Mouse (Mus musculus) left cerebral cortex, adult 8-10 months (tissue): Measurements from ENCODE around the gene Hs3st6. TPM values are rescaled to one million over a fixed set of nuclear protein-coding genes. Genes with fewer than 3 reads are reported as not detected.
"Not testable (repeated sequence)": the region's sequence is repeated elsewhere in the genome, so short reads cannot be mapped to it uniquely, and the experiment has no call there.

ENCODE experiments used
- DNase-seq, 2 experiments: peaks; one replicate each; pipeline ENCODE4 v3.0.0; 2022; ENCODE audit warnings: low spot score in 2 of 2
- total RNA-seq, 4 experiments: library from RNA; stranded (reverse); gene quantifications; 2 replicates each; pipeline ENCODE4 v1.2.4; 2022

Gene Hs3st6
- under 1 TPM; 0.51 to 0.65 (median 0.55) TPM for total RNA-seq

DNA sequence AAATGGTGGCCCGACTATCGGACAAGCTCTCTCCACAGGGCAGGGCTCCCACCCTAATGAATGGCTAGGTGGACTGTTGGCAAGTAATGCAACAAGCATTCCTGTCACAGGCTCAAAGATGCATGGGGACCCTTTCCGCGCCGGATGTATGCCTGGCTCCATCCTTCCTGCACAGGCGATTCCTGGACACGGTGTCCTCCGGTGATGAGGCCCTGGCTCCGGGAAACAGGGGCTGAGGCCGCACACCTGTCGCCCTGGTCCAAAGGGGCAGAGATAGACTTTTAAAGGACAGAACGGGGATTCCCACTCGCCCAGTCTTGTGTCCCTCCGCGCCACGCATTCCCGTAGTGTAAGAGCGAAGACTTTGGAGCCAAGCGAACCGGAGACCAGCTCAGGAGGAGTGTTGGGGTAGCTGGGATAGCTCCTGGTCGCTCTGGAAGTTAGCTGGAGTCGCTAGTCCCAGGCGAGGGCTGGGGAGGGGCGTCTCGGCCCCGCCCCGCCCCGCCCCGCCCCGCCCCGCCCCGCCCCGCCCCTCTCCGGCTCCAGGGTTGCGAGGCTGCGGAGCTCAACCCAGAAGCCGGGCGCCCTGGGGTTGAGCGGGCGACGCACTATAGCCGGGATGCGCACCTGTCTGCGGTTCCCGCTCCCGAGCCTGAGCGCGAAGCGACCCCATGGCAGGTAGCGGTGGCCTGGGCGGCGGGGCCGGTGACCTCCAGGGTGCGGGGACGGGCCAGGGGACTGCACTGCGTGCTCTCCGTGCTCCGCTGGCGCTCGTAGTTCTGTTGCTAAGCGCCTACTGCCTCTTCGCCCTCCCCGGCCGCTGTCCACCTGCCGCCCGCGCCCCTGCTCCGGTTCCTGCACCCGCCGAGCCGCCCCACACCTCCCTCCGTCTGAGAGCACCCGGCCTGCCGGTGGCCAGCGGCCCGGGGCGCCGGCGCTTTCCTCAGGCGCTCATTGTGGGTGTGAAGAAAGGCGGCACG is at the start of gene Hs3st6:
Hs3st6 (plus strand) TSS at position 574 of the 980 bp plus-strand sequence.
- no peak for DNase-seq

DNA sequence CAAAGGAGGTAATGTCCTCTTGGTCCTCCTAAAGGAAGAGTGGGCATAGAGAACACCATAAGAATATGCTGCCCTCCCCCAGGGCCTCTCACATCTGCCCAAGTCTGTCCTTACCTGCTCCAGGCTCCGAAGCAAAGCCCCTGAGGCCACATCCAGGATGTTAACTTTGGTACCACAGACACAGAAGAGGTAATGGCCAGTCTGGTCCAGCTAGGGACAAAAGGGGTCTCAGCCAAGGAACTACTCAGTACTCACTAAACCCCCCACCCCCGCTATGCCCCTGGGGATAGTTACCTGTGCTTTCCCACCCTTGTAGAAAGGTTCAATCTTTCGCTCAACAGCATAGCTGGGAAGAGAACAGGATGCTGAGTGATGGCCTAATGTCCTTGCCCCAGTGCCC is 47.0 kb upstream of the Hs3st6 start:
- DNase-seq, result peak in 1 of 2 experiments; percentile 5

DNA sequence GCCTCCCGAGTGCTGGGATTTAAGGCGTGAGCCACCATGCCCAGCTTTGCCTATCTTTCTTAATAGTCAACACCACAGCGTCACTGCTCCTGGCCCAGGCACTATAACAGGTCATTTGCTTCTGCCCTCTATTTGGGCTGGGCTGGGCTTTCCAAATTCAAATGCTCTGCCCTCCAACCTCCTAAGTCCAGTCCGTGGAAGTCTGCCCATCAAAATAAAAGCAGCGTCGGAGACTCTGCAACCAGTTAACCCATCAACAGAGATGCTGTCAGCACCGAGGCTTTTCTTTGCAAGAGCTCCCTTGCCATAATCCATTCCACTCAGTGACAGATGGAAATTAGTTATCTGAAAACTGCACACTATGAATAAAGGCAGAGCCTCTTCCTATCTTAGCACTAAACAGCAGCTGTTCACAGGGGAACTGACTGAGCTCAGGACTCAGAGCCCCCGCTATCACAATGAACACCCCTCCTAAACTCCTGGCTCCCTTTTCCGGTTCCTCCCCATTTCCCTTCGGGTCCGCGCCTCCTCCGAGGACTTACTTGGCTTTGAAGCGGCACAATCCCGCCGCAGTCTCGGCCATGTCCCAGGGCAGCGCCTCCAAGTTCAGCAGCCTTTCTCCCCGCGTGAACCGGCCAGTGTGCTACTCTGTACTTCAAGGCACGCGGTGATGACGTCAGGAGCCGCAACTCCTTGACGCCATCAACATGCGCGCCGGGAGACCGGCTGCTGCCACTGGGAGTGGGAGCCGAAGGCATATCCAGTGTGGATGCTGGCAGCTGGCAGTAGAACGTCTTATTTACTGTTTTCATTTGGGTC is 45.6 kb upstream of the Hs3st6 start, which contains the start of gene Tbl3:
Tbl3 (minus strand) TSS at position 679 of the 819 bp plus-strand sequence.
- DNase-seq, result peak; percentile 90 to 98

DNA sequence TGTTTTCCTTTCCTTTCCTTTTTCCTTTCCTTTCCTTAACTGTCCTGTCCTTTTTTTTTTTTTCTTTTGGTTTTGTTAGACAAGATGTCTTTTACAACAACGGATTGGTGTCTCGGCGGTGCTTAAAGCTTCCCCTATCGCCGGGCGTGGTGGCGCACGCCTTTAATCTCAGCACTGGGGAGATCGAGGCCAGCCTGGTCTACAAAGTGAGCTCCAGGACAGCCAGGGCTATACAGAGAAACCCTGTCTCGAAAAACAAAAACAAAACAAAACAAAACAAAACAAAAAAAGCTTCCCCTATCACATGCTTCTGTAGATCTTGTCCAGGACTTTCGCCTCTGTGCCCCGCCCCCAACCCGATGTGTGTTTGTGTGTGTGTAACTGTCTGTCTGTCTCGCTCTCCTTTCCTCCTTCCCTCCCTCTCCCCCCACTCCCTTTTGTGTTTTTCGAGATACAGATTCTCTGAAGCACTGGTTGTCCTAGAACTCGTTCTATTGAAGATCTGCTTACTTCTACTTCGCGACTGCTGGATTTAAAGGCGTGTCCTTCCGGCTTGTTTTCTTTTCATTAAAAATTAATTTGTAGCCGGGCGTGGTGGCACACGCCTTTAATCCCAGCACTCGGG is 44.9 kb upstream of the Hs3st6 start:
- peak in 1 of 2 experiments; percentile 6 for DNase-seq

DNA sequence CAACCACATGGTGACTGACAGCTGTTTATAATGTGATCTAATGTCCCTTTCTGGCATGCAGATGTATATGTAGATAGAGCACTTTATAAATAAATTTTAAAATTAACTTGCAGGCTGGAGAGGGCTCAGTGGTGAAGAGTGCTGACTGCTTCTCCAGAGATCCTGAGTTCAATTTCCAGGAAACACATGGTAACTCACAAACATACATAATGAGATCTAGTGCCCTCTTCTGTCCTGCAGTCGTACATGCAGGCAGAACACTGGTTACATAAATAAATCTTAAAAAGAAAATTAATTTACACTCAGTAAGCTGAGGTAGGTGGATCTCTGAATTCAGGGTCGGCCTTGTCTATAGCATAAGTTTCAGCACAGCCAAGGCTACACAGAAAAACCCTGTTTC is 44.1 kb upstream of the Hs3st6 start:
- no peak for DNase-seq

DNA sequence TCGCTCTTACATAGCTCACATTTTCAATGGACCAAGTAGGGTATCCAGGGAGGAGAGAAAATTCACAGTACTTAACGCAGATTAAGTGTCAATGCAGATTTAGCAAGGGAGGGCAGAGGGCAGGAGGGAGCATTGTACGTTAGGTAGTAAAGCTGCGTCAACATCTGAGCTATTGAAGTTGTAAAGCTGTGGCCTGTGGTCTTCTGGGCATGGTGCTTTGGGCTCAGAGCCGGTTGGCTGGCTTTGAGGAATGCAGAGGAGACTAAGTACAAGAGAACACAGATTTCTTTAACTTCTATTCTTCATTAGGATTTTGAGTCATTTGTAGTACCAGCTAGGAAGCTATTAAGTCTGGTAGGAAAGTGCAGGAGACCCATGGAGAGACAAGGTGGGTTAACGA is 37.2 kb upstream of the Hs3st6 start:
- DNase-seq, result no peak

DNA sequence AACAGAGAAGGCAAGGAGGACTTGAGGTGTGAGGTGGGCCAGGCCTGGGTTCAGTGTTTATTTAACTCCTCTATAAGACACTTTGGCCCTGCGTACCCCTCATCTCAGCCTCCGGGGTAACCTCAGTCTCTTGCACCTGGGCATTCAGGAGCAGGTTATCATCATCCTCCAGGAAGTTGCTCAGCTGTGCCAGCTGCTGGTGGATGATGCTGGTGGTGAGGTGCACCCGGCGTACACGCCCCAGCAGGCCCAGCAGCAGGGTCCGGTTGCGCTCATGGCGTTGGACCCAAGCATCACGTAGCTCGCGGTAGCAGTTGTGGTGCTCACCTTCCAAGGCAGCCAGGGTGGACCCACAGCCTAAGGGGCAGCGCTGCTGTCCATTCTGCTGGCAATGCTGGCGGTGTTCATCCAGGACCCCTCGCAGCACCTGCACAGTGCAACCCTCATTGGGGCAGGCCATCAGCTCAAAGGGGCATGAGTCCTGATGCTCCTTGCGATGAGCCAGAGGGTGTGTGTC is 36.6 kb upstream of the Hs3st6 start:
- DNase-seq, result no peak

DNA sequence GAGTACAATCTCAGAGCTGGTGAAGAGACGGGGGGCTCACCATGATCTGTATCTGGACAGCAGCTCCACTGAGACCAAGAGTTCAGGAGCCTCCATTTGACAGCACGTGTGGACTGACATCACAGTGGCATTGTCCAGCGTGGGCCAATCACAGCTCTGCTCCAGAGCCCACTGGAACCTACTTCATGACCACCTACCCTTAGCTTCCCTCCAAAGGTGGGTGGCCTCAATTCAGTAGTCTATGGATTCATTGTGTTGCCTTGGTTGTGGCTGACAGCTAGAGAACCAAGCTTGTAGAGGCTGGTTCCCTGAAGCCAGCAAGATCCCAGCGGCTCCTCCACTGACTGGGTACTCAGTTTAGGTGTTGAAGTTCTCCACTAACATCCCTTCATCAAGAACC is 34.8 kb upstream of the Hs3st6 start, which contains the start of the genes Rnf151 and Rps2:
Rnf151 (minus strand) TSS at position 121 of the 400 bp plus-strand sequence.
Rps2 (plus strand) TSS at position 174 of the 400 bp plus-strand sequence.
- DNase-seq, result no peak

DNA sequence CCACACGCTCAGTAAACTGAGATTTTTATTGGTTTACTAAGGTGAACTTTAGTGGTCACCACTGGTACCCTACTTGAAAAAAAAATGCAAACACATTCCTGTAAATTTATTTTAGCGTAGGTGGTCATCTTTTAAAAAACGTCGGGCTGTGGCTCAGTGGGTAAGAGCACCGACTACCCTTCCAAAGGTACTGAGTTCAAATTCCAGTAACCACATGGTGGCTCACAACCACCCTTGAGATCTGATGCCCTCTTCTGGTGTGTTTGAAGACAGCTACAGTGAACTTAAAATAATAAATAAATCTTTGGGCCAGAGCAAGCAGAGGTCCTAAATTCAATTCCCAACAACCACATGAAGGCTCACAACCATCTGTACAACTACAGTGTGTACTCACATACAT is 33.9 kb upstream of the Hs3st6 start:
- DNase-seq, result not testable (repeated sequence)

DNA sequence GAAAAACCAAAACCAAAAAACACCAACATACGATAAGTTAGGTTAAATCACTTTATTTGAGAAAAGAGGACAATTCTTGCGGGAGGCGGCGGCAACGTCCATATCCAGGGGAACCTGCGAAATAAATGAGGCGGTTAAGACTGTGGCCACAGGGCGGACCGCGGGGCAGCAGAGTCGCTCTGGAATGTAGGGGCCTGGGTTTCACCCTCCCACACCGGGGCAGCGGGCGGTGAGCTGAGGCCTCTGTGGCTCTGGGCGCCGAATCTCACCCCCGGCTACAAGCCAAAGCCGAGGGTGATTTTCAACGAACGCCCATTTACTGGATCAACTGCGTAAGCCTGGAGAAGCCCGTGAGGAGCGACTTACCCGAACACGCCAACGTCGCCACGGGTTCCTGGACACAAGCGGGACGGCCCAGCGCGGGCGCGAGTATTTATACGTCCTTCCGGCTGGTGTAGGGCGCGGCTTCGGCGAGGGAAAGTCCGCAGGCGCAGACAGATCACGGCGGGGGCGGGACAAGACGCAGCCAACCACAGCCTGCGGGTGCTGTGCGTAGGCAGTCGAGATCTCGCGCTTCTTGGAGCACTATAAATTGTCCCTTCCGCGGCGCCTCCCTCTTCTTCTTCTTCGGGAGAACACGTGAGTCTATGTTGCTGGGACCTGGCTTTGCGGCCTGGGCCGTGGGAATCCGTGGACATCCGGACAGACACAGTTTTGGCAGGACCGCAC is 33.1 kb upstream of the Hs3st6 start:
- DNase-seq, result peak; percentile 96 to 99

DNA sequence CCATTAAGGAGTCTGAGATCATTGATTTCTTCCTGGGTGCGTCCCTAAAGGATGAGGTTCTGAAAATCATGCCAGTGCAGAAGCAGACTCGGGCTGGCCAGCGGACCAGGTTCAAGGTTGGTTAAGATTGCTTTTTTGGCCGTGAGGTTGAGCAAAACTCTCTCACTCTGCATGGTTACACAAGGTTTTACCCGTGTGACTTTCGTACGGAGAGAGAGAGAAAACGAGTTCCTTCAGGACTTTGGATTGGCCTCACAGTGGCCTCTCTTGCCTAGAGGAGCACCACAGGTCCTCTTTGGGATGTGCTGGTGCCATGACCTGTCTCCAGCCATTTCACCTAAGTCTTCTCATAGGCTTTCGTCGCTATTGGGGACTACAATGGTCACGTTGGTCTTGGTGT is 32.2 kb upstream of the Hs3st6 start:
- DNase-seq, result not testable (repeated sequence)

DNA sequence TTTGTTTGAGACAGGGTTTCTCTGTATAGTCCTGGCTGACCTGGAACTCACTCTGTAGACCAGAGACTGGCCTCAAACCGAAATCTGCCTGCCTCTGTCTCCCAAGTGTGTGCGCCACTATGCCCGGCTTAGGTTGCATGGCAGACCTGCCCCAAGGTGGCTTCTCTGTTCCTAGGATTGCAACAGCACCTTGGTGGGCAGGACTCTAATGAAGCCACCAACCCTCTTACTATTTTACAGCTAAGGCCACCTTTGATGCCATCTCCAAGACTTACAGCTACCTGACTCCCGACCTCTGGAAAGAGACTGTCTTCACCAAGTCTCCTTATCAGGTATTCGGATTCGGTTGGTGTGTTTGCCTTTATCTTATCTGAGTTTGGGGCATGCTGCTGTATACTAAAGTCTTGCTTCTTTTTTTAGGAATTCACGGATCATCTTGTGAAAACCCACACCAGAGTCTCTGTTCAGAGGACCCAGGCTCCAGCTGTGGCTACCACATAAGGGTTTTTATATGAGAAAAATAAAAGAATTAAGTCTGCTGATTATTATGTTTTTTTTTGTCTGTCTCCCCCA is 31.3 kb upstream of the Hs3st6 start:
- DNase-seq, result not testable (repeated sequence)

DNA sequence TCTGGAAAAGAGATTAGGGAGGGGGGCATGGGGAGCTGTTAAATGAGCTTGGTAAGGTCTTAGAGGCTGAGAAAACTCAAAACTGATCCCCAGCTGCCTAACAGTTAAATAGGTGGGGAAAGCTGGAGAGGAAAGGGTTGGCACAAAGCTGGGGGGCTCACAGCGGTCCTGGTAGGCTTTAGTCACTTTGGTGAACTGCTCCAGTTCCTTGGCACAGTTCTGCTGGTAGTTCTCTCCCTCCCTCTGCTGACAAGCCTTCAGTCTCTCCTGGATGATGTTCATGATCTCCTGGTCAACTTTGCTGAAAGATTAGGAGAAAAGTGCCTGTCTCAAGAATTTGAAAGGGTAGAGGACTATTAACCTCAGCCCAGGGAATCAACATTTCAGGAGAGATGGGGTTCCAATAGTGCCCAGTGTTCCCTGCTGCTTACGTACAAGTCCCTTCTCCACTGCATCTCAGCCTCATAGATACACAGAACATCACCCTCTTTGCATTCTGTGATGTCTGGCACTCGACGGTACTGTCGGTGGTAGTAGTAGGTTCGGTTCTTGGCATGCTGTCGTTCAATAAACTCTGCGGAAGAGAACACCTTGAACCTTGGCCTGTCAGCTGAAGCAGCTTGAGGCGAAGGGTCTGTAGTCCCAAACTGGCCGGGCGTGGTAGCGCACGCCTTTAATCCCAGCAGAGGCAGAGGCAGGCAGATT is 30.4 kb upstream of the Hs3st6 start:
- DNase-seq, result no peak

DNA sequence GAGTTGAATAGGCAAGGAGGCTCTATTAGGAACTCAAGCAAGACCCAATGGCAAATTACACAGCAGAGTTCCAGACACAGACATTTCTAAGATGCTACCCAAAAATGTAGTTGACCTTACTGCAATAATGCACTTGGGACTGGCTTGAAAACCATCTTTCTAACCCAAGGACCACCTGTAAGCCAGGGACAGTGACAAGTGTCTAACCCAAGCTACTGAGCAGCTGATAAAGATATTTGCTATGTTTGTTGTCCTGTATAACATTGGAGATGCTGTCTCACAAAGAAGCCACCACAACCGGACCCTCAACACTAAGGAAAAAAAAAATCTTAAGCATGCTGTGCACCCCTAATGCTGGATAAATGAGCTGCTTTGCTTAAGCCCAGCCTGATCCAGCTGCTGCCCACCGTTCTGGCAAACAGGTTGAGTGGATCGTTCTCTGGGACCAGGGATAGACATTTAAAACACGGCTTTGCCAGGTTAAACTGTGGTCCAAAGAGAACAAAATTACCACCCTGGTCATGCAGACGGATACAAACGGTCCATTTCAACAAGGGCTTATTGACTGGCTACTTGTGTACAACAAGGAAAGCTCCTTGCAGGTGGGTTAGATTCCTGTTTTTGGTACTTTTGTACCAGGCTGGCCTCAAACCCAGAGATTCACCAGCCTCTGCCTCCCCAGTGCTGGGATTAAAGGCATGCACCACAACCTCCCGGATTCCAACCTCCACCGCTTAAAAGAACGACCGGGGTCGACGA is 29.5 kb upstream of the Hs3st6 start:
- no peak for DNase-seq

DNA sequence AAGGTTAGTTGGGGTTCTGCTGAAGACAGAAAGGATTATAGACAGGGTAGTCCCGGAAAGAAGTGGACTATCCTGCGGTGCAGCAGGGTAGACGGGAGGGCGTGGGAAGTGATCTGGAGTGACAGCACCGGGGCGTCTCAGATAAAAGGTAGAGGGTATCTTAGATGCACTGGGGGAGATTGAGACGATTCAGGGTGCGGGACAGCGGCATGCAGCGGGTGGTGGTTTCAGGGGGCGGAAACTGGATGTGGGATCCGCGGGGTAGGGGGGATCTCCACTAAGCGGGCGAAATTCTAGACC is 29.0 kb upstream of the Hs3st6 start:
- no peak for DNase-seq

DNA sequence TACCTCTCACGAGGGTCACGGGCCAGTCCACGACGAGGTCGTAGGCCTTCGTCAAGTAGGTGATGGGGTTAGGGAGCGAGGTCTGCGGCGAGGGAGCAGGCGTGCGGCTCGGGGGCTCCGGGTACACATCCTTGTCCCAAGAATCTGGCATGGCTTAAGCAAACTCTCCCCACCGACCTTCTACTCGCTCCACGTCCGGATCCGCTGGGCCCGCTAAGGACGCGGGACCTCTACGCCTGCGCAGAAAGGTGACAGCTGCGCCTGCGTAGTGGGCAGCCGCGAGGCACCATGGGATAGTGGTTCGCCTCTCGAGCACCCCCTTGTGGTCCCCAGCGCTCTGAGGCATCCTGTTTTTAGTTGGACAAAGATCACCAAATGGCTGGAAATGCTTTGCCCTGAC is 28.6 kb upstream of the Hs3st6 start, which contains the start of gene Ndufb10:
Ndufb10 (minus strand) TSS at position 295 of the 400 bp plus-strand sequence.
- peak; percentile 92 to 94 for DNase-seq

DNA sequence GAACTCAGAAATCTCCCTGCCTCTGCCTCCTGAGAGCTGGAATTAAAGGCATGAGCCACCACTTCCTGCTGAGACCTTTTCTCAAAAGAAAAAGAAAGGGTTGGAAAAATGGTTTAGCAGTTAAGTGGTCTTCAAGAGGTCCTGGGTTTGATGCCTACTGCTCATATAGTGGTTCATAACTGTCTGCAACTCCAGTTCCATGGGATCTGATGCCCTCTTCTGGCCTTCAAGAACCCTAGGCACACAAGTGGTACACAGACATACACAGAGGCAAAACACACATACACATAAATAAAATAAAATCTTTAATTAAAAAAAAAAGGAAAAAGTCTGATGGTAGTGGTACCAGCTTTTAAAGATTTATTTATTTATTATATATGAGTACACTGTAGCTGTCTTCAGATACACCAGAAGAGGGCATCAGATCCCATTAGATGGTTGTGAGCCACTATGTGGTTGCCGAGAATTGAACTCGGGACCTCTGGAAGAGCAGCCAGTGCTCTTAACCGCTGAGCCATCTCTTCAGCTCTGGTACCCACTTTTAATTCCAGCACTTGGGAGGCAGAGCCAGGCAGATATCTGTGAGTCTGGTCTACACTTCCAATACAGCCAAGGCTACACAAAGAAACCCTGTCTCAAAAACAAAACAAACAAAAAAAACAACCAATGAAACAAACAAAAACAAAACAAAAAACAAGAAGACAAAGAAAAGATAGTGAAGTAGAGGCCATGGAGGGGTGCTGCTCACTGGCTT is 27.0 kb upstream of the Hs3st6 start:
- DNase-seq, result no peak

DNA sequence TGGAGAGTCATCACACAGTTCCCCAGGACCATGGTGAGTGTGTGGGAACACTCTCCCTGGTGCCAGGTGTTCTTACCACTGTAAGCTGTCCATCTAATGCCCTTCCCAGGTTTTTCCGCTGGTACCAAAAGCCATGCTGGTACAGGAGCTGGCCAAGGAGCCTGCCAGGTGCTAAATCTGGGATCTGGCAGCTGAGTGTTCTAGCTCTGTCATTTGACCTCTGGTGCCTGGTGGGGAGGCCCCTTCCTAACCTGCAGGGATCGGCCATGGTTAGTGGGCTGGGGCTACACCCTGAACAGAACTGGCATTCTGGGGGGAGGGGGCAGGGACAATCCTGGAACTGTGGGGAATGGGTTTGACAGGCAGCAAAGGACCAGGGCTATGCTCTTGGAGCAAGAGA is 25.2 kb upstream of the Hs3st6 start, which contains the start of gene Rpl3l:
Rpl3l (plus strand) TSS at position 203 of the 400 bp plus-strand sequence.
- no peak for DNase-seq
